Mouse (Mus musculus): Measurements from ENCODE around the gene Rps6ka1.

- TF ChIP-seq TAL1 (IDR thresholded peaks at IDR 0.05; ENCODE audit: low read length): no peak
- no peak for TF ChIP-seq GATA1 (IDR thresholded peaks at IDR 0.05; ENCODE audit: low read length)
Observed at GRCm38 (mm10) chr4:133896984-133897383, 9.4 kb upstream of the Rps6ka1 start.

Measured in erythroblast, embryonic 14.5 days (primary cell).